Mouse (Mus musculus) cerebellum, postnatal 36 days (tissue): ENCODE measurements around the gene Bag6.
A peak's percentile ranks its signal among the peaks of the same experiment; 100 is the strongest.

ENCODE experiments used
- DNase-seq, 2 experiments: peaks; one replicate each; pipeline ENCODE4 v3.0.0; 2021 to 2022; ENCODE audit warnings: mixed read lengths in 2 of 2

Gene Bag6

GRCm38 (mm10) chr17:35134801-35135590, at the start of gene Bag6:
Gene Bag6 (plus strand): TSS chr17:35135178.
- peak; percentile 92 to 94 for DNase-seq

- no peak for DNase-seq
These were observed 49.6 kb upstream of the Bag6 start, which contains the start of gene Ly6g6f for GRCm38 (mm10) chr17:35085208-35085865. Gene Ly6g6f (minus strand): TSS chr17:35085610.

GRCm38 (mm10) chr17:35088151-35088550, 46.8 kb upstream of the Bag6 start:
- DNase-seq, result no peak

GRCm38 (mm10) chr17:35088825-35089644, 45.9 kb upstream of the Bag6 start, which contains the start of gene Abhd16a:
Gene Abhd16a (plus strand): TSS chr17:35089263.
- peak; percentile 94 to 95 for DNase-seq

- DNase-seq, result peak; percentile 82 to 85
These were observed 44.6 kb upstream of the Bag6 start for GRCm38 (mm10) chr17:35090166-35090932.

GRCm38 (mm10) chr17:35092403-35093198, 42.4 kb upstream of the Bag6 start:
- DNase-seq, result no peak

- DNase-seq, result no peak
These were observed 40.3 kb upstream of the Bag6 start for GRCm38 (mm10) chr17:35094475-35095365.

GRCm38 (mm10) chr17:35096597-35096996, 38.4 kb upstream of the Bag6 start:
- no peak for DNase-seq

- DNase-seq, result peak; percentile 72 to 74
These were observed 37.8 kb upstream of the Bag6 start for GRCm38 (mm10) chr17:35097164-35097655.

- no peak for DNase-seq
These were observed 34.7 kb upstream of the Bag6 start for GRCm38 (mm10) chr17:35100196-35100765.

- DNase-seq, result no peak
These were observed 33.8 kb upstream of the Bag6 start for GRCm38 (mm10) chr17:35101161-35101560.

- DNase-seq, result no peak
These were observed 32.7 kb upstream of the Bag6 start for GRCm38 (mm10) chr17:35102299-35102698.

- DNase-seq, result no peak
These were observed 31.7 kb upstream of the Bag6 start for GRCm38 (mm10) chr17:35103221-35103690.

- DNase-seq, result no peak
These were observed 30.9 kb upstream of the Bag6 start for GRCm38 (mm10) chr17:35104079-35104478.

- no peak for DNase-seq
These were observed 30.2 kb upstream of the Bag6 start for GRCm38 (mm10) chr17:35104754-35105153.

- DNase-seq, result peak; percentile 68 to 69
These were observed 29.1 kb upstream of the Bag6 start for GRCm38 (mm10) chr17:35105740-35106389.

- no peak for DNase-seq
These were observed 28.5 kb upstream of the Bag6 start for GRCm38 (mm10) chr17:35106522-35106921.

- peak; percentile 54 to 58 for DNase-seq
These were observed 26.9 kb upstream of the Bag6 start, which contains the start of gene Ly6g5c for GRCm38 (mm10) chr17:35108097-35108496. Gene Ly6g5c (plus strand): TSS chr17:35108279.

GRCm38 (mm10) chr17:35111774-35112173, 23.2 kb upstream of the Bag6 start:
- no peak for DNase-seq
